Mouse (Mus musculus): ENCODE measurements around the gene Ugt1a10.

The Ugt1a10 gene

GRCm38 (mm10) chr1:88231803-88232499 is 176.8 kb downstream of the Ugt1a10 start:
- DNase-seq (ENCODE audit: low spot score in 2 of 2), result no peak

- no peak for DNase-seq (ENCODE audit: low spot score in 2 of 2)
Observed at GRCm38 (mm10) chr1:88232664-88233380, 177.6 kb downstream of the Ugt1a10 start.

GRCm38 (mm10) chr1:88233421-88234247 is 178.4 kb downstream of the Ugt1a10 start:
- DNase-seq (ENCODE audit: low spot score in 2 of 2), result no peak

GRCm38 (mm10) chr1:88234248-88234610 is 179.0 kb downstream of the Ugt1a10 start:
- no peak for DNase-seq (ENCODE audit: low spot score in 2 of 2)

GRCm38 (mm10) chr1:88234646-88235045 is 179.5 kb downstream of the Ugt1a10 start:
- DNase-seq (ENCODE audit: low spot score in 2 of 2), result peak in 1 of 2 experiments; percentile 17

GRCm38 (mm10) chr1:88235046-88235893 is 180.1 kb downstream of the Ugt1a10 start:
- peak in 1 of 2 experiments; percentile 27 for DNase-seq (ENCODE audit: low spot score in 2 of 2)

- peak in 1 of 2 experiments; percentile 8 for DNase-seq (ENCODE audit: low spot score in 2 of 2)
Observed at GRCm38 (mm10) chr1:88235894-88236415, 180.8 kb downstream of the Ugt1a10 start.

- DNase-seq (ENCODE audit: low spot score in 2 of 2), result peak in 1 of 2 experiments; percentile 25
Observed at GRCm38 (mm10) chr1:88237311-88237710, 182.1 kb downstream of the Ugt1a10 start.

- peak in 1 of 2 experiments; percentile 34 for DNase-seq (ENCODE audit: low spot score in 2 of 2)
Observed at GRCm38 (mm10) chr1:88238771-88239170, 183.6 kb downstream of the Ugt1a10 start.

GRCm38 (mm10) chr1:88240072-88240471 is 184.9 kb downstream of the Ugt1a10 start:
- DNase-seq (ENCODE audit: low spot score in 2 of 2), result peak in 1 of 2 experiments; percentile 21

GRCm38 (mm10) chr1:88240579-88240978 is 185.4 kb downstream of the Ugt1a10 start:
- peak in 1 of 2 experiments; percentile 27 for DNase-seq (ENCODE audit: low spot score in 2 of 2)

- peak in 1 of 2 experiments; percentile 25 for DNase-seq (ENCODE audit: low spot score in 2 of 2)
Observed at GRCm38 (mm10) chr1:88243861-88244260, 188.7 kb downstream of the Ugt1a10 start.

GRCm38 (mm10) chr1:88245881-88246280 is 190.7 kb downstream of the Ugt1a10 start:
- DNase-seq (ENCODE audit: low spot score in 2 of 2), result peak in 1 of 2 experiments; percentile 32

- DNase-seq (ENCODE audit: low spot score in 2 of 2), result no peak
Observed at GRCm38 (mm10) chr1:88246386-88246785, 191.2 kb downstream of the Ugt1a10 start.

GRCm38 (mm10) chr1:88247660-88248059 is 192.5 kb downstream of the Ugt1a10 start:
- peak in 1 of 2 experiments; percentile 26 for DNase-seq (ENCODE audit: low spot score in 2 of 2)

- DNase-seq (ENCODE audit: low spot score in 2 of 2), result no peak
Observed at GRCm38 (mm10) chr1:88248658-88249057, 193.5 kb downstream of the Ugt1a10 start.

- DNase-seq (ENCODE audit: low spot score in 2 of 2), result no peak
Observed at GRCm38 (mm10) chr1:88249596-88249995, 194.4 kb downstream of the Ugt1a10 start.

- no peak for DNase-seq (ENCODE audit: low spot score in 2 of 2)
Observed at GRCm38 (mm10) chr1:88250023-88250422, 194.8 kb downstream of the Ugt1a10 start.

- DNase-seq (ENCODE audit: low spot score in 2 of 2), result no peak
Observed at GRCm38 (mm10) chr1:88253106-88253505, 197.9 kb downstream of the Ugt1a10 start.

- no peak for DNase-seq (ENCODE audit: low spot score in 2 of 2)
Observed at GRCm38 (mm10) chr1:88253540-88253939, 198.4 kb downstream of the Ugt1a10 start.
